Mouse (Mus musculus) CH12.LX (cell line): ENCODE data around the gene Gpsm1. TPM values are rescaled to one million over a fixed set of nuclear protein-coding genes. Genes with fewer than 3 reads are reported as not detected.

Source experiments
- DNase-seq: peaks from one replicate; pipeline ENCODE4 v3.0.0-alpha.2; 2013; ENCODE audit errors: extremely low read depth
- H3K27ac ChIP-seq: 2 replicates; pipeline ENCODE4 v1.5.1; 2012; ENCODE audit warnings: low read depth, mild to moderate bottlenecking, control low read depth, moderate library complexity; ENCODE audit not compliant: insufficient read depth
- H3K27me3 ChIP-seq: replicated peaks from 2 replicates; pipeline ENCODE3; 2012; ENCODE audit warnings: inconsistent platforms
- H3K36me3 ChIP-seq, 2 experiments: replicated peaks in 1 of 2; 2 replicates each; pipeline versions ENCODE3 to v1.6.1; 2012; ENCODE audit warnings: inconsistent platforms in 1 of 2, low read length in 1 of 2, mild to moderate bottlenecking in 1 of 2, mixed read lengths in 1 of 2, moderate library complexity in 1 of 2; ENCODE audit not compliant: control insufficient read depth in 1 of 2, insufficient read depth in 1 of 2
- H3K4me1 ChIP-seq, 2 experiments: 2 replicates each; pipeline ENCODE4 v1.6.1; 2012; ENCODE audit warnings: inconsistent platforms in 1 of 2, moderate library complexity in 1 of 2; ENCODE audit not compliant: insufficient read depth in 2 of 2, control insufficient read depth in 1 of 2
- H3K4me2 ChIP-seq: 2 replicates; pipeline ENCODE4 v1.6.1; 2012; ENCODE audit warnings: low read depth, mild to moderate bottlenecking, control low read depth; ENCODE audit not compliant: poor library complexity, insufficient read depth, severe bottlenecking
- H3K4me3 ChIP-seq, 3 experiments: fragments of 150-350 bp in 1 of 3; sonication (generic) in 1 of 3; replicated peaks in 1 of 3; 2 replicates each; pipeline versions ENCODE3 to v1.5.1; 2011 to 2012; ENCODE audit warnings: low read depth in 2 of 3, low read length in 2 of 3, mild to moderate bottlenecking in 2 of 3, moderate library complexity in 2 of 3, control low read depth in 1 of 3, improper control_type of control experiment in 1 of 3, inconsistent platforms in 1 of 3, mixed read lengths in 1 of 3; ENCODE audit not compliant: poor library complexity in 1 of 3
- H3K79me2 ChIP-seq: replicated peaks from 2 replicates; pipeline ENCODE4 v1.6.1; 2012; ENCODE audit warnings: mild to moderate bottlenecking, moderate library complexity; ENCODE audit not compliant: control insufficient read depth, poor library complexity, insufficient read depth, severe bottlenecking; ENCODE audit errors: extremely low read depth
- H3K9ac ChIP-seq: 2 replicates; pipeline ENCODE4 v1.6.1; 2012; ENCODE audit warnings: low read depth, mild to moderate bottlenecking, control low read depth, moderate library complexity; ENCODE audit not compliant: insufficient read depth
- H3K9me3 ChIP-seq: replicated peaks from 2 replicates; pipeline ENCODE3; 2012; ENCODE audit warnings: low read length, inconsistent platforms, mixed read lengths
- CHD2 ChIP-seq: IDR thresholded peaks from 2 replicates; pipeline ENCODE4 v1.6.1; 2011; ENCODE audit warnings: low read length, improper control_type of control experiment
- CTCF ChIP-seq, 2 experiments: IDR thresholded peaks in 1 of 2; conservative IDR thresholded peaks in 1 of 2; 2 replicates each; pipeline ENCODE4 v1.5.1; 2011 to 2012; ENCODE audit warnings: low read depth in 2 of 2, low read length in 2 of 2, improper control_type of control experiment in 1 of 2, inconsistent platforms in 1 of 2, mild to moderate bottlenecking in 1 of 2, moderate library complexity in 1 of 2
- E2F4 ChIP-seq: IDR thresholded peaks from 2 replicates; pipeline ENCODE4 v1.6.1; 2011; ENCODE audit warnings: low read depth, low read length, improper control_type of control experiment; ENCODE audit not compliant: insufficient replicate concordance
- ELF1 ChIP-seq: IDR thresholded peaks from 2 replicates; pipeline ENCODE4 v1.6.1; 2014; ENCODE audit warnings: low read depth, mild to moderate bottlenecking, inconsistent platforms, low read length, improper control_type of control experiment
- EP300 ChIP-seq: IDR thresholded peaks from 2 replicates; pipeline ENCODE4 v1.6.1; 2011; ENCODE audit warnings: low read length, improper control_type of control experiment
- ETS1 ChIP-seq: conservative IDR thresholded peaks from 2 replicates; pipeline ENCODE4 v1.6.1; 2012; ENCODE audit warnings: low read depth, mild to moderate bottlenecking, inconsistent platforms, low read length, improper control_type of control experiment, moderate library complexity
- HCFC1 ChIP-seq: IDR thresholded peaks from 2 replicates; pipeline ENCODE4 v1.6.1; 2012; ENCODE audit warnings: low read depth, mild to moderate bottlenecking, inconsistent platforms, low read length, improper control_type of control experiment
- IRF4 ChIP-seq: IDR thresholded peaks from 2 replicates; pipeline ENCODE4 v1.6.1; 2014; ENCODE audit warnings: low read depth, mild to moderate bottlenecking, inconsistent platforms, low read length, improper control_type of control experiment
- JUN ChIP-seq: IDR thresholded peaks from 2 replicates; pipeline ENCODE4 v1.6.1; 2011; ENCODE audit warnings: low read depth, mild to moderate bottlenecking, low read length, improper control_type of control experiment, moderate library complexity; ENCODE audit not compliant: insufficient read depth
- JUND ChIP-seq: conservative IDR thresholded peaks from 2 replicates; pipeline ENCODE4 v1.6.1; 2011; ENCODE audit warnings: low read depth, low read length, improper control_type of control experiment
- KAT2A ChIP-seq: IDR thresholded peaks from 2 replicates; pipeline ENCODE4 v1.6.1; 2012; ENCODE audit warnings: low read length, improper control_type of control experiment, inconsistent platforms; ENCODE audit not compliant: insufficient replicate concordance
- MAFK ChIP-seq: IDR thresholded peaks from 2 replicates; pipeline ENCODE4 v1.6.1; 2011; ENCODE audit warnings: low read length, improper control_type of control experiment; ENCODE audit not compliant: insufficient replicate concordance
- MAX ChIP-seq: IDR thresholded peaks from 2 replicates; pipeline ENCODE4 v1.6.1; 2011; ENCODE audit warnings: low read length, improper control_type of control experiment
- MEF2A ChIP-seq: IDR thresholded peaks from 2 replicates; pipeline ENCODE4 v1.6.1; 2014; ENCODE audit warnings: low read depth, mild to moderate bottlenecking, inconsistent platforms, low read length, improper control_type of control experiment, borderline replicate concordance
- MXI1 ChIP-seq: IDR thresholded peaks from 2 replicates; pipeline ENCODE4 v1.6.1; 2011; ENCODE audit warnings: mild to moderate bottlenecking, low read depth, low read length, improper control_type of control experiment
- MYC ChIP-seq: IDR thresholded peaks from 2 replicates; pipeline ENCODE4 v1.6.1; 2011; ENCODE audit warnings: low read depth, mild to moderate bottlenecking, improper control_type of control experiment, low read length
- POLR2A ChIP-seq: IDR thresholded peaks from 2 replicates; pipeline ENCODE4 v1.6.1; 2011; ENCODE audit warnings: low read depth, mild to moderate bottlenecking, improper control_type of control experiment, low read length
- RAD21 ChIP-seq: IDR thresholded peaks from 2 replicates; pipeline ENCODE4 v1.6.1; 2011; ENCODE audit warnings: low read depth, mild to moderate bottlenecking, low read length, improper control_type of control experiment, moderate library complexity
- SMC3 ChIP-seq: IDR thresholded peaks from 2 replicates; pipeline ENCODE4 v1.6.1; 2011; ENCODE audit warnings: low read depth, low read length, improper control_type of control experiment
- TBP ChIP-seq: conservative IDR thresholded peaks from 2 replicates; pipeline ENCODE4 v1.6.1; 2011; ENCODE audit warnings: low read depth, low read length, improper control_type of control experiment
- USF1 ChIP-seq: IDR thresholded peaks from 2 replicates; pipeline ENCODE4 v1.6.1; 2014; ENCODE audit warnings: low read depth, mild to moderate bottlenecking, inconsistent platforms, low read length, improper control_type of control experiment
- ZNF384 ChIP-seq: IDR thresholded peaks from 2 replicates; pipeline ENCODE4 v1.6.1; 2012; ENCODE audit warnings: low read depth, low read length, improper control_type of control experiment, inconsistent platforms
- dilution Hi-C: fragments of 300-500 bp; cut with MboI; formaldehyde crosslinking; loops from 2 replicates; pipeline ENCODE4 v1.14.3; 2020; ENCODE audit warnings: low sequenced_read_pairs; ENCODE audit not compliant: extremely low pct_unique_long_range_greater_than_20kb, extremely low pct_ligation_motif_present
- in situ Hi-C: fragments of 300-500 bp; cut with MboI; formaldehyde crosslinking; loops from 3 replicates; pipeline ENCODE4 v1.14.3; 2019; ENCODE audit warnings: low sequenced_read_pairs, low pct_ligation_motif_present, low pct_unique_long_range_greater_than_20kb, mixed read lengths
- polyA plus RNA-seq: library from polyadenylated mRNA; unstranded; fragments of >175 nt; gene quantifications from 2 replicates; pipeline ENCODE4 v1.2.1, GENCODE M21; 2012; ENCODE audit warnings: low read depth; ENCODE audit not compliant: insufficient read length
- total RNA-seq, 2 experiments: library from RNA; depleted of rRNA; stranded (reverse); fragments of 300-350 nt in 1 of 2; fragments of >200 nt in 1 of 2; gene quantifications; 2 replicates each; pipeline ENCODE4 v1.2.3; 2012 to 2014

Gene Gpsm1
- total and polyA plus RNA-seq, 3 experiments, result 3.2 to 8.1 (median 3.6) TPM

DNA sequence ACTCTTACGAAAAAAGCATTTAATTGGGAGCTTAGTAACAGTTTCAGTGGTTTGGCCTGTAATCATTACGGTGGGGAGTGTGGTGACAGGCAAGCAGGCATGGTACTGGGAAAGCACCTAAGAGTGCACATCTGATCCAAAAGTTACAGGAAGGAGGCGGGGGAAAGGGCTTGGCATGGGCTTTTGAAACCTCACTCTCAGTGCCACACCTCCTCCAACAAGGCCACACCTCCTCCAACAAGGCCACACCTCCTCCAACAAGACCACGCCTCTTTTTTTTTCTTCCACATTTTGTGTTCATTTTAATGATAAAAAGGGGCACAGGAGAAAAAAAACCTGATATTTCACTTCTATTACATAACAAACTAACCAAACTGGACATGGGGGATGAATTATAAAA is 12.5 kb downstream of the Gpsm1 start (continued):
- TF ChIP-seq EP300, result 0 out of 2 replicates have a peak, but pooled peaks have one; percentile 15
- TF ChIP-seq IRF4, result no peak
- no peak for TF ChIP-seq KAT2A
- TF ChIP-seq HCFC1, result no peak
- TF ChIP-seq ETS1, result 0 out of 2 replicates have a peak, but pooled peaks have one; percentile 19
- no peak for TF ChIP-seq JUN
- no peak for TF ChIP-seq JUND
- no peak for TF ChIP-seq MAFK
- TF ChIP-seq ELF1, result 0 out of 2 replicates have a peak, but pooled peaks have one; percentile 37

DNA sequence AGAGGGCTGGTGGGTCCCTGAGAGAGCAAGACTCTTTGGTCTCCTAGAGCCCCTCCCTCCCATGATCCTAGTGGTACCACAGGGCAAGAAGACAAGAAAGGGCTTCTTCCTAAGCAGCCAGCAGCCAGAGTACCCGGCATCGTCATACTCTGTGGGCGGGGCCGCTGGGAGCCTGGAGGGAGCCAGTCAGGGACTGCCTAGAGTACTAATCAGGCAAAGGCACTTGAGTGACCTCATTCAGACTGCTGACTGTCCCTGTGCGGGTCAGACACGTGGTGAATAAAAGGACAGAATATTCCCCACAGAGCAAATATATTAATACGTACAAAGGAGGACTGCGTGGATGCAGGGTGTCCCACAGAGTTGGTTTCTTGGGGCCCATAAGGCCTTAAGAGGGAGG is 14.1 kb downstream of the Gpsm1 start:
- H3K79me2 ChIP-seq, result no peaks in the 10 kb centered on the region
- H3K9ac ChIP-seq, result no peak overlapping the region
- H3K36me3 ChIP-seq, result no peaks in the 10 kb centered on the region
- H3K9me3 ChIP-seq, result no peaks in the 10 kb centered on the region
- no peak overlapping the region for H3K4me2 ChIP-seq
- H3K4me3 ChIP-seq, result no peak overlapping the region
- dilution Hi-C loops (no loop called here), in situ Hi-C loops (loop anchor here (5.0 kb wide), 1 partner anchor 233 kb away; no protein-coding TSS in a partner anchor)
- no peak overlapping the region for H3K27ac ChIP-seq
- no peak for DNase-seq
- TF ChIP-seq SMC3 (no peak), CTCF (conservative IDR thresholded peaks at IDR 0.05 in 1 of 2, IDR thresholded peaks at IDR 0.05 in 1 of 2; ENCODE audit: low read depth in 2 of 2, low read length in 2 of 2) (no peak), CHD2 (no peak), USF1 (no peak), POLR2A (no peak), JUND (no peak), HCFC1 (no peak), MYC (no peak), MXI1 (no peak), TBP (no peak), MAX (no peak), MEF2A (no peak), JUN (no peak), E2F4 (no peak), ZNF384 (no peak), RAD21 (no peak)
- H3K4me1 ChIP-seq, result peaks cover 3 to 51% of the 10 kb centered on the region in 2 experiments
- no peaks in the 10 kb centered on the region for H3K27me3 ChIP-seq
